Mouse (Mus musculus): ENCODE measurements at regions not wholly inside any gene's neighbourhood (a gene's known extent, or its start where the extent isn't known, plus 50 kb on each side); places are given as distances from the start of the nearest gene placed in this dataset.

DNA sequence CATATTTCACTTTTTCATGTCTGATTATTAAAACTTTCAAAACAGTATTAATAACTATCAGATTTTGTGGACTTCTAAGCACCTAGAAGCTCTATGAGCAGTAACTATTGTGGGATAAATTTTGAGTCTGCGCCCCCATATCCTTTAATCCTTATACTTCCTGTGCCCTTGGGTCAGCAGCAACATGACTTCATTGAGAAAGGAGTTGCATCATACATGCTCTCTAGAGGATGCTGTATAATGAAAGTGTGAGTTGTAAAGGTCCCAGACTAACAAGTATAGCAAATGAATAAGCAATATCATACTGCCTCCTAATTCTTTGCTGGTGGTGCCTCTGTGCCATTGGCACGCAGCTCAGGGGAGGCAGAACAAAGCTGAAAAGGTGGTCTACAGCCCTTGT is 404.6 kb downstream of the 4930474N05Rik start:
- H3K27ac ChIP-seq (replicated peaks): no peak overlapping the region
- no peak overlapping the region for H3K4me3 ChIP-seq (replicated peaks)
- no peak overlapping the region for H3K4me2 ChIP-seq
- ATAC-seq (ENCODE audit: low FRiP score): no peak
- WGBS: 87% methylated on average over 2 of the region's 2 CpGs
- H3K9me3 ChIP-seq (replicated peaks): no peaks in the 10 kb centered on the region
- H3K9ac ChIP-seq (replicated peaks): no peak overlapping the region
- no peaks in the 10 kb centered on the region for H3K4me1 ChIP-seq
- H3K36me3 ChIP-seq: no peaks in the 10 kb centered on the region
- no peaks in the 10 kb centered on the region for H3K27me3 ChIP-seq (replicated peaks)

DNA sequence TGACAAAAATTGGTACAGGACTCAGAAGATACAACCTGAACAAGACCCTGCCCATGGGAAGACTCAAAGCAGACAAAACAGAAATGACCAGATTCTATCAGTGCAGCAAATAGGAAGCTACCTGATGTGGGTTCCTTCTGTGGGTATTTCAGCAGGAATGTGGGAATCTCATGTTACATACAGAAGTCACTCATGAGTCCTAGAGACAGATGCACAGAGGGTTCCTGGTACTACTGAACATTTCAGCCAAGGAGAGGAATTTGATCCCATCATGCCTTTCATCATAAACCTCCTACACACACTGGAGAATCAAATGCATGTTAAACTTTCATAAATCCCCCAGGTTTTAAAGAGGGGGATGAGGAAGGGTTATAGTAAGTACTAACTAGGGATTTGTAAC is 390.8 kb downstream of the 4930474N05Rik start:
- Histone ChIP-seq H3K9me3 (replicated peaks) (no peaks in the 10 kb centered on the region), H3K27ac (replicated peaks) (no peak overlapping the region), H3K4me3 (replicated peaks) (no peak overlapping the region), H3K4me2 (no peak overlapping the region), H3K9ac (replicated peaks) (no peak overlapping the region), H3K27me3 (replicated peaks) (no peaks in the 10 kb centered on the region), H3K4me1 (no peaks in the 10 kb centered on the region), H3K36me3 (no peaks in the 10 kb centered on the region)
- ATAC-seq (ENCODE audit: low FRiP score): no peak

- Histone ChIP-seq H3K27ac (replicated peaks) (no peak overlapping the region), H3K9ac (replicated peaks) (no peak overlapping the region)
- 24% methylated on average over 2 of the region's 2 CpGs for WGBS
Observed at GRCm38 (mm10) chr14:36471617-36472016, 376.9 kb downstream of the 4930474N05Rik start.

DNA sequence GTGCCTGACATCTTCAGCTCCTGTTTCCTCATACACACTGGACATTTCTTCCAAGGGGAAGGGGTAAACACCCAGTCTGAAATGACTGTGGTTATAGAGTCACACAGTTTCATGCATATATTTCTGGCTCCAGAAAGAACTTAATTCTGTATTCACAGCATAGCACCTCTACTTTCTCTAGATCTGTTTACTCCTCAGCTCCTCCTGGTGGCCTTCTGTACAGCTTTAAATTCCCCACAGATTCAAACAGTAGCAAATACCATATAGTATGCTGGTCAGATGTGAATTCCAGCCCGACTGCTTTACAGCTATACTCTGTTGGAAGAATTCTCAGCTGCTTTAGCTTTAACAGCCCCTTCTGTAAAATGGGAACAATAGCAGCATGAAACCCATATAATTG is 375.6 kb downstream of the 4930474N05Rik start:
- H3K27me3 ChIP-seq (replicated peaks): no peaks in the 10 kb centered on the region
- H3K4me1 ChIP-seq: no peaks in the 10 kb centered on the region
- no peak for ATAC-seq (ENCODE audit: low FRiP score)
- H3K27ac ChIP-seq (replicated peaks): no peak overlapping the region
- WGBS: 72% methylated on average over 1 of the region's 1 CpGs
- H3K36me3 ChIP-seq: no peaks in the 10 kb centered on the region
- no peak overlapping the region for H3K9ac ChIP-seq (replicated peaks)
- H3K9me3 ChIP-seq (replicated peaks): no peaks in the 10 kb centered on the region
- H3K4me2 ChIP-seq: no peak overlapping the region
- no peak overlapping the region for H3K4me3 ChIP-seq (replicated peaks)

More at GRCm38 (mm10) chr14:36471617-36472016, 376.9 kb downstream of the 4930474N05Rik start:
- no peaks in the 10 kb centered on the region for H3K27me3 ChIP-seq (replicated peaks)
- H3K4me1 ChIP-seq: no peaks in the 10 kb centered on the region
- no peaks in the 10 kb centered on the region for H3K36me3 ChIP-seq
- no peaks in the 10 kb centered on the region for H3K9me3 ChIP-seq (replicated peaks)
- no peak for ATAC-seq (ENCODE audit: low FRiP score)
- no peak overlapping the region for H3K4me3 ChIP-seq (replicated peaks)
- H3K4me2 ChIP-seq: no peak overlapping the region

- H3K27me3 ChIP-seq (replicated peaks): no peaks in the 10 kb centered on the region
- ATAC-seq (ENCODE audit: low FRiP score): no peak
- WGBS: 91% methylated on average over 1 of the region's 1 CpGs
- no peak overlapping the region for H3K9ac ChIP-seq (replicated peaks)
- H3K27ac ChIP-seq (replicated peaks): no peak overlapping the region
- H3K9me3 ChIP-seq (replicated peaks): no peaks in the 10 kb centered on the region
- H3K4me2 ChIP-seq: no peak overlapping the region
- H3K4me3 ChIP-seq (replicated peaks): no peak overlapping the region
- H3K36me3 ChIP-seq: no peaks in the 10 kb centered on the region
- no peaks in the 10 kb centered on the region for H3K4me1 ChIP-seq
Observed at GRCm38 (mm10) chr14:36453049-36453448, 358.3 kb downstream of the 4930474N05Rik start.

GRCm38 (mm10) chr14:36450126-36450525 is 355.4 kb downstream of the 4930474N05Rik start:
- no peaks in the 10 kb centered on the region for H3K36me3 ChIP-seq
- H3K4me3 ChIP-seq (replicated peaks): no peak overlapping the region
- H3K9ac ChIP-seq (replicated peaks): no peak overlapping the region
- no peak for ATAC-seq (ENCODE audit: low FRiP score)
- no peak overlapping the region for H3K27ac ChIP-seq (replicated peaks)
- no peaks in the 10 kb centered on the region for H3K9me3 ChIP-seq (replicated peaks)
- H3K27me3 ChIP-seq (replicated peaks): no peaks in the 10 kb centered on the region
- H3K4me2 ChIP-seq: no peak overlapping the region
- no peaks in the 10 kb centered on the region for H3K4me1 ChIP-seq

- no peak; the same call in 1 of the 2 replicates for ATAC-seq (ENCODE audit: low FRiP score)
- no peaks in the 10 kb centered on the region for H3K9me3 ChIP-seq (replicated peaks)
- 25% methylated on average over 3 of the region's 3 CpGs for WGBS
Observed at GRCm38 (mm10) chr14:36414656-36415273, 320.0 kb downstream of the 4930474N05Rik start.

DNA sequence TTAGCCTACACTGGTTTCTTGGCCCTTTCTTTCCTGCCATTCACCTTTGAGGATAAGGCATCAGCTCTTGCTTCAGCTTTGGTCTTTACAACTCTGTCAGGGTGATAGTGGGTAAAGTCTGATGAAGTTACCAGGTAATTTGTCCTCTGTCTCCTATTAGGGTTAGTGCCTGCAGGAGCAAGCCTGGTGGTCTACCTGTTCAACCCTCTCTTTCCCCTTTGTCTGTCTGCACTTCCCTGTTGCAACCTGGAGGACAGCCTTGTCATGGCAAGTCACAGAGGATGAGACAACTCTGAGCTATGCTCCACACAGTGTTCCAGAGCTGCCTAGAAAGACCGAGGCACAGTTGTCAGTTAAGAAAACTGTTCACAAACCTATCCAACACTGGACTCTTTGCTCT is 319.5 kb downstream of the 4930474N05Rik start:
- no peak for ATAC-seq (ENCODE audit: low FRiP score)
- Histone ChIP-seq H3K4me1 (peaks cover 8% of the 10 kb centered on the region; the same call in 1 of the 2 replicates), H3K4me3 (replicated peaks) (no peak overlapping the region), H3K27me3 (replicated peaks) (no peaks in the 10 kb centered on the region), H3K27ac (replicated peaks) (no peak overlapping the region), H3K9me3 (replicated peaks) (no peaks in the 10 kb centered on the region), H3K9ac (replicated peaks) (no peak overlapping the region), H3K4me2 (no peak overlapping the region), H3K36me3 (no peaks in the 10 kb centered on the region)
- 32% methylated on average over 1 of the region's 1 CpGs for WGBS

More at GRCm38 (mm10) chr14:36414656-36415273, 320.0 kb downstream of the 4930474N05Rik start:
- Histone ChIP-seq H3K9ac (replicated peaks) (no peak overlapping the region), H3K4me2 (no peak overlapping the region), H3K36me3 (no peaks in the 10 kb centered on the region), H3K4me3 (replicated peaks) (no peak overlapping the region), H3K4me1 (peaks cover 8% of the 10 kb centered on the region; the same call in 1 of the 2 replicates), H3K27ac (replicated peaks) (no peak overlapping the region), H3K27me3 (replicated peaks) (no peaks in the 10 kb centered on the region)
